Mouse (Mus musculus) hindbrain, embryonic 12.5 days (tissue): ENCODE results near the gene Add3. TPM values are rescaled to one million over a fixed set of nuclear protein-coding genes. Genes with fewer than 3 reads are reported as not detected.

Source experiments
- ATAC-seq: fragments of 200-750 bp; cut with Nextera tagmentation; 2 replicates; pipeline ENCODE4 v1.8.0; 2017; ENCODE audit warnings: moderate TSS enrichment; ENCODE audit not compliant: low FRiP score
- H3K27ac ChIP-seq: fragments of 300-500 bp; sonication (generic); 2 replicates; pipeline ENCODE4 v1.5.1; 2016; ENCODE audit warnings: mild to moderate bottlenecking
- H3K27me3 ChIP-seq: fragments of 300-500 bp; sonication (generic); 2 replicates; pipeline ENCODE4 v1.6.1; 2016; ENCODE audit warnings: mild to moderate bottlenecking
- H3K36me3 ChIP-seq: fragments of 300-500 bp; sonication (generic); 2 replicates; pipeline ENCODE4 v1.6.1; 2016; ENCODE audit warnings: mild to moderate bottlenecking
- H3K4me1 ChIP-seq: fragments of 300-500 bp; sonication (generic); 2 replicates; pipeline ENCODE4 v1.6.1; 2016
- H3K4me2 ChIP-seq: fragments of 300-500 bp; sonication (generic); replicated peaks from 2 replicates; pipeline ENCODE4 v1.6.1; 2016; ENCODE audit warnings: mild to moderate bottlenecking
- H3K4me3 ChIP-seq: fragments of 300-500 bp; sonication (generic); 2 replicates; pipeline ENCODE4 v1.5.1; 2016; ENCODE audit warnings: mild to moderate bottlenecking
- H3K9ac ChIP-seq: fragments of 300-500 bp; sonication (generic); 2 replicates; pipeline ENCODE4 v1.6.1; 2016; ENCODE audit warnings: mild to moderate bottlenecking, moderate library complexity
- H3K9me3 ChIP-seq: fragments of 300-500 bp; sonication (generic); replicated peaks from 2 replicates; pipeline ENCODE4 v1.6.1; 2016; ENCODE audit warnings: mild to moderate bottlenecking
- WGBS: fragments of 180-500 bp; shearing (Covaris S2); methylation state at CpG from one replicate; pipeline ENCODE4 v1.1.7; 2016; 5-methylcytosine and 5-hydroxymethylcytosine counted together
- polyA plus RNA-seq: library from polyadenylated mRNA; unstranded; fragments of >200 nt; fragmentation: Nextera tagmentation; extraction: Ambion mirVana; gene quantifications from 2 replicates; pipeline ENCODE4 v1.2.1, GENCODE M21; 2016

Gene Add3
- polyA plus RNA-seq, 1 experiment from 2014 or later, result 55.5 TPM

DNA sequence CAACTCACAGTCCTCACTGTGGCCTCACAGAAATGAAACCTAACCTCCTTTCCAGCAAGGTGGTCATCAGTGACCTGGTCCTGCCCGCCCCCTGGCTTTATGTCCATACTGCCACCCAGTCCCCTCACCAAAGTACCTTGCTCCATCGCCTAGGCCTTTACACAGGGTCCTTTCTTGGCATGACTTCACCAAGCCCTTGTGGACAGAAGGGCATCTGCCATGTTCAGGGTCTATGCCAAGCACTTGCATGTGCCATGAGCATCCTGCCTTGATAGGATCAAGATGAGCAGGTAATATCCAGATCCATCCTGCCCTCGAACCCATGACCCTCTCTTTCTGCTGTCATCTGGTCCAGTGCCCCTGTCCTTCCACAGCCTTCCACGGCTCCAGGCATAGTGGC, 120.6 kb downstream of the Add3 start:
- Histone ChIP-seq H3K27ac (no peak overlapping the region), H3K27me3 (no peaks in the 10 kb centered on the region), H3K4me2 (no peak overlapping the region), H3K4me1 (peaks cover 13% of the 10 kb centered on the region; the same call in 1 of the 2 replicates), H3K9ac (no peak overlapping the region), H3K4me3 (no peak overlapping the region), H3K36me3 (no peaks in the 10 kb centered on the region), H3K9me3 (0 out of 2 replicates have a peak, but pooled peaks cover 3% of the 10 kb centered on the region)
- ATAC-seq, result no peak
- 85% methylated on average over 4 of the region's 4 CpGs for WGBS

DNA sequence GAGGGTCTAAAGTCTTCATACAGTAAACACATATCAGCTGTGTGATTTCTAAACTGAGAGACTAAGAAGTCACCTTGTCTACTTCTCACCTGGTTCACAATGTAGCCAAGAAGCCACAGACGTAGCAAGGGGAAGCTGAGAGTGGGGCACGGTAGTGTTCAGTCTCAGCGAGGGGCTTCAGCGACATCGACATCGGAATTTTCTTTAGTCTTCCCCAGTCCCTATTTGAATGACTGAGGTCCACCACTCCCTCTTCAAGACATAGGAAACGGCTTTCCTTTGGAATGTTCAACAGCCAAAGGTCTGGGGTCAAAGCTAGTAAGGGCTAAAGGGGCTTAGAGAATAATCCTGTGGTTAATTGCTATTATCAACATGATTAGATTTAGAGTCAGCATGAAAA, 121.8 kb downstream of the Add3 start:
- Histone ChIP-seq H3K36me3 (no peaks in the 10 kb centered on the region), H3K27ac (no peak overlapping the region), H3K4me3 (no peak overlapping the region), H3K9me3 (no peaks in the 10 kb centered on the region), H3K9ac (no peak overlapping the region), H3K27me3 (no peaks in the 10 kb centered on the region), H3K4me2 (no peak overlapping the region), H3K4me1 (peaks cover 13% of the 10 kb centered on the region; the same call in 1 of the 2 replicates)
- 84% methylated on average over 7 of the region's 7 CpGs for WGBS
- no peak for ATAC-seq

DNA sequence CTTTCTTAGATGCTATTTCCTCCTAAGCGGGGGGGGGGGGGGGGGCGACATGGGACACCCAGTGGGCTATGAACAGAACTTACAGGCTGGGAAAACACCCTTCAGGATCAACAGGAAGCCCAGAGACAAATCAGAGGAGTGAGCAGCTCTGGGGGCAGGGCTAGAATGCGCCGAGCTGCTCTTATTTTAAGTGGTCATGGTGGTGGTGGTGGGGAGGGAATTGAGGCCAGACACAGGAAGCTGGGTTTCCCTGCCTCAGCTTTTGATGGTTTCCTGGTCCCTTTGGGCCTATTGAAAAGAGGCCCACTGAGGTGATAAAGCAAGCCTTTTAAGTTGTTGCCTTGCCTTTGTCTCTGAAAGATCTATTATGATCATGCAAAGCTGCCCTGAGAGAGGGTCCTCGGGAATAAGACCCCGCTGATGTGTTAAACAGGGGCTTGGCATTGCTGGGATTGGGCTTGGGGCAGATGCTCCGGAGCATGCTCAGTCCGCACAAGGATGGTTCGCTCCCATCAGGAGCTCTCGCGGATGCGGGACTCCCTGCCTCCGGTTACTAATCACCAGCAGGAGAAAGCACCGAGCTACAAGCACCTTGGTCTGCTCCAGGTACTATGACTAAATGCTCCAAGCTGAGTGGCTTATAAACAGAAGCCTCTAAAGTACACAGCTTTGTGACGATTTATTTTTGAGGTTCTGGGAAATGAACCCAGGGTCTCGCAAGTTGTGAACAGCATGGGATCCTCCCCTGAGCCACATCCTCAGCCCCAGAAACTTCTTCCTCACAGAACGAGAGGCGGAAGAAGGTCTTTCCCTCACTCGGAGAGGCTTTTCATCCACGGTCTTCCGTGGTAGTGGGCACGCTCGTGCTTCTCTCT, 123.9 kb downstream of the Add3 start:
- no peak overlapping the region for H3K9ac ChIP-seq
- no peak for ATAC-seq
- WGBS, result 32% methylated on average over 22 of the region's 23 CpGs
- no peaks in the 10 kb centered on the region for H3K9me3 ChIP-seq
- H3K4me3 ChIP-seq, result no peak overlapping the region
- H3K4me2 ChIP-seq, result peak overlapping the region; percentile 20; the same call in 1 of the 2 replicates
- no peaks in the 10 kb centered on the region for H3K27me3 ChIP-seq
- no peak overlapping the region for H3K27ac ChIP-seq
- no peaks in the 10 kb centered on the region for H3K36me3 ChIP-seq
- peaks cover 13% of the 10 kb centered on the region; the same call in 1 of the 2 replicates for H3K4me1 ChIP-seq

DNA sequence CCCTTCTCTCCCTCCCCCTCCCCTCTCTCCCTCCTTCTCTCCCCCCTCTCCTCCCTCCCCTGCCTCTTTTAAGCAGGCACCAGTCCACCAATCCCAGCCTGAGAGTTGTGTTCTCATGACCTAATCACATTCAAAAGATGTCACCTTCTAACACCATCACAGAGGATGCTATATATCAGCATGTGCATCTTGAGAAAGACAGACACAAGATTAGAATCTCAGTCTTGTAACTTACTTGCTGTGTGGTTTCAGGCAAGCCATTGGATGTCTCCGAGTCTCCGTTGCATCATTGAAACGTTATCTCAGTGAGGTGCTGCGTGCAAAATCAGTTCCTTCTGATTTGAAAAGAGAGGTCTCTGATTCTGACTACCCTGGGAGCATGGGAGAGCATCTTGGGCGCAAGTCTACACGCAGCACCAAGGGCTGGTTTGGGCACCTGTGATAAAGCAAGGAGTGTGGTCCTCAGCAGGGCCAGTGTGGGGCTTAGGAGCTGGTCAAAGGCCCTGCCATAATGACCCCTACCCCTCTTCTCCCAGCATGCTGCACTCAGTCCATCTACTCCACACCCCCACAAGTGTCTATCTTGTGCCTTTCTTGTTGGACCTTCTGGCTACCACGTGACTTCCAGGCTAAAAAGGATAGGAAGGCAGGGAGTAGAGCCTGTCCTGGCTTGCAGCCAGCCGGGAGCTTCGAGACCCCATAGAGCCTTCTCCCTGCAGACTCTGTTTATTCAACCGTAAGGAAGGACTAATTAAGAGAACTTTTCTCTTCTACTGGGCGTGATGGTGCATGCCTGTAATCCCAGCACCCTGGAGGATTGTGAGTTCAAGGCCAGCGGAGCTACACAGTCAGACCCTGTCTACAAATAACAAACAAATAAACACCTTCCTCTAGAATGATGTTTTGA, 124.8 kb downstream of the Add3 start:
- peak; percentile 49; the same call in 1 of the 2 replicates for ATAC-seq
- no peak overlapping the region for H3K4me3 ChIP-seq
- H3K4me2 ChIP-seq, result no peak overlapping the region
- no peaks in the 10 kb centered on the region for H3K36me3 ChIP-seq
- peaks cover 9% of the 10 kb centered on the region; the same call in 1 of the 2 replicates for H3K4me1 ChIP-seq
- 53% methylated on average over 12 of the region's 12 CpGs for WGBS
- no peak overlapping the region for H3K9ac ChIP-seq
- H3K27me3 ChIP-seq, result no peaks in the 10 kb centered on the region
- H3K27ac ChIP-seq, result no peak overlapping the region
- H3K9me3 ChIP-seq, result no peaks in the 10 kb centered on the region

DNA sequence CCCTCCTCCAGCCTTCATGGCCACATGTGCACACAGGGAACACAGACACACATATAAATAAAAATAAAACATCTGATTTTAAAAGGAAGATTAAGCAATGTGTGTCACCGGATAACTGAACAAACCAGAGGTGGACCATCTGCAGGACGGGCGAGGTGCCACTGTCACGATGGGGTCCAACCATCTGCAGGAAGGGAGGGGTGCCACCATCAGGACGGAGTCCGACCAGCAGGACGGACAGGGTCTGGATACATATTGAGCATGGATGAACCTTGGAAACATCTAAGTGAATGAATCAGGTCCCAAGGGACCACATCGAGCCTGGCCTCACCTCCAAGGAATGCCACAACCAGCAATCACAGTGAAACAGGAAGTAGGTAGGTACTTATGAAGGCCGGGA, 127.1 kb downstream of the Add3 start:
- WGBS, result 94% methylated on average over 9 of the region's 9 CpGs
- Histone ChIP-seq H3K9ac (no peak overlapping the region), H3K36me3 (no peaks in the 10 kb centered on the region), H3K4me1 (peaks cover 9% of the 10 kb centered on the region; the same call in 1 of the 2 replicates), H3K27me3 (no peaks in the 10 kb centered on the region), H3K4me2 (no peak overlapping the region), H3K27ac (no peak overlapping the region), H3K4me3 (no peak overlapping the region), H3K9me3 (no peaks in the 10 kb centered on the region)
- no peak for ATAC-seq

DNA sequence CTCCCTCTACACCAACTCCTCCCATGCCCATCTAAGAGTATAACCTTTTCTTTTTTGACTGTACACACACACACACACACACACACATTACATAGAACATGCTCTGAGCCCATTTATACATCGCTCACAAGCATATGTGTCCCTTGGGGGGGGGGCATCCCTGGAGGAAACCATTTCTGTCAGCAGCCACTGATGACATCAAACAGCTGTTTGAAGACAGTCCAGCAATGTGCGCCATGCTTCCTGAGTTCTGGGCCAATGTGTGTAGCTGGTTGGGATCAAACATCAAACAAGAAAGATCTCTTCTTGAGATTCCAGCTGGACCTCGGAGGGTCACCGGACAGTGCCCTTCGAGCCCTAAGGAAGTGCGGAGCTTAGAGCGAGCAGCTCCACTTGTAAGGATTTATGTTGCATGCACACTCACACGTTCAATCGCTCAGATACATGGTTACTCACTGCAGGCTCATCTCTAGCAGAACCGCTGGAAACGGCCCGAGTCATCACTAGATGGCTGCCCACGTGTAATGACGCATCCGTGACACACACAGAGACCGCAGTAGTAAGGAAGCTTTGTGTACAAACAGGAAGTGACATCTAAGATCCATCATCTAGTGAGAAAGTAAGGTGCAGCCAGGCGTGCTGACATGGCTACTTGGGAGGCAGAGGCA, 132.9 kb downstream of the Add3 start:
- H3K36me3 ChIP-seq, result no peaks in the 10 kb centered on the region
- no peaks in the 10 kb centered on the region for H3K27me3 ChIP-seq
- no peak overlapping the region for H3K9ac ChIP-seq
- H3K27ac ChIP-seq, result no peak overlapping the region
- 91% methylated on average over 17 of the region's 17 CpGs for WGBS
- no peak for ATAC-seq
- H3K4me2 ChIP-seq, result no peak overlapping the region
- H3K9me3 ChIP-seq, result no peaks in the 10 kb centered on the region
- peaks cover 4% of the 10 kb centered on the region; the same call in 1 of the 2 replicates for H3K4me1 ChIP-seq
- H3K4me3 ChIP-seq, result no peak overlapping the region

DNA sequence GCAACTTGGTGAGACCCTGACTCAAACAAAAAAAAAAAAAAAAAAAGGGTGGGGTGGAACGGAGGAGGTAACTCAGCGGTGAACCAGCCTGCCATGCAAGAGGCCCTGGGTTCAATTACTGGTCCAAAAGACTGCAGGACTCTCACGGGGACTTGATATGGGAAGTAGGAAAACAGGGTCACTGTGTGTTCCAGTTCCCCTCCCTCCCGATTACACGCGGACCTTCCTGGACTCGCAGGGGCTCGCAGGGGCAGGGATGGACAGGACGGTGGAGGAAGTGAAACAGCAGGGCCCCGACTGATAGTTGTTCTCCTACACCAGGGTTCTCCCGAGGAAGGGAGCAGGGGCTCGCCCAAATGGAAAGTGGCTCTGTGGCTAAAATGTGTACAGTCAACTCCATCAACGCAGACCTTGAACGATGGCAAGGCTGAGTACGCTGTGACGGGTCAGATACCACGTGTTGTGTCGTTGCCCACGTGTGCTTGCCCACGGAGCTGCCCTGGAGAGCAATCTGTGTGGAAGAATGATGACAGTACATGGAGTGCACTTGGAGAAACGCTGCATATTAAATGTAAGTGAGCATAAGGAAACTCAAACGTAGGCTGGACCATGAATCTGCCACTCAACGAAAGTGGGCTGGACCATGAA, 133.7 kb downstream of the Add3 start:
- no peaks in the 10 kb centered on the region for H3K36me3 ChIP-seq

DNA sequence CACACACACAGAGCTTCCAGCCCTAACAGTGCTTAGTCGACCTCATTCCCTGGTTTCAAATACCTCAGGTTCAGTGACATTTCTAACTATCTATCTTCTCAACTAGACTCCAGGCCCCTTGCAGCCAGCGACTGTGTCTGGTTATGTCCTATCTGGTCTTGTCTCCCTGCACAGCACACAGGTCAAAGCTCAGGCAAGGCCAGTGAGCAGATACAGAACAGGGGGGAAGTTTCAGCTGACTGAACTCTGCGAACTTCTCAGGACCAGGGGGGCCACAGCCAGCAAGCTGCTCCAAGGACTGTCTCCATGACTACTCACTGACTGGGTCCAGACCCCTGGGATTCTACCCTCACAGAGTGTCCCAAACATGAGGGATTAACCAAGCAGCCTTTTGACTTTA, 135.0 kb downstream of the Add3 start:
- 45% methylated on average over 3 of the region's 3 CpGs for WGBS
- Histone ChIP-seq H3K9me3 (no peaks in the 10 kb centered on the region), H3K4me3 (no peak overlapping the region), H3K9ac (no peak overlapping the region), H3K4me1 (peaks cover 4% of the 10 kb centered on the region; the same call in 1 of the 2 replicates), H3K27ac (no peak overlapping the region), H3K27me3 (no peaks in the 10 kb centered on the region), H3K4me2 (no peak overlapping the region), H3K36me3 (no peaks in the 10 kb centered on the region)
- ATAC-seq, result no peak

More for the DNA sequence above, 133.7 kb downstream of the Add3 start:
- H3K4me1 ChIP-seq, result peaks cover 4% of the 10 kb centered on the region; the same call in 1 of the 2 replicates
- no peak overlapping the region for H3K4me3 ChIP-seq
- no peaks in the 10 kb centered on the region for H3K27me3 ChIP-seq
- no peaks in the 10 kb centered on the region for H3K9me3 ChIP-seq
- 88% methylated on average over 23 of the region's 23 CpGs for WGBS
- no peak overlapping the region for H3K9ac ChIP-seq
- H3K4me2 ChIP-seq, result no peak overlapping the region
- no peak overlapping the region for H3K27ac ChIP-seq
- no peak for ATAC-seq

DNA sequence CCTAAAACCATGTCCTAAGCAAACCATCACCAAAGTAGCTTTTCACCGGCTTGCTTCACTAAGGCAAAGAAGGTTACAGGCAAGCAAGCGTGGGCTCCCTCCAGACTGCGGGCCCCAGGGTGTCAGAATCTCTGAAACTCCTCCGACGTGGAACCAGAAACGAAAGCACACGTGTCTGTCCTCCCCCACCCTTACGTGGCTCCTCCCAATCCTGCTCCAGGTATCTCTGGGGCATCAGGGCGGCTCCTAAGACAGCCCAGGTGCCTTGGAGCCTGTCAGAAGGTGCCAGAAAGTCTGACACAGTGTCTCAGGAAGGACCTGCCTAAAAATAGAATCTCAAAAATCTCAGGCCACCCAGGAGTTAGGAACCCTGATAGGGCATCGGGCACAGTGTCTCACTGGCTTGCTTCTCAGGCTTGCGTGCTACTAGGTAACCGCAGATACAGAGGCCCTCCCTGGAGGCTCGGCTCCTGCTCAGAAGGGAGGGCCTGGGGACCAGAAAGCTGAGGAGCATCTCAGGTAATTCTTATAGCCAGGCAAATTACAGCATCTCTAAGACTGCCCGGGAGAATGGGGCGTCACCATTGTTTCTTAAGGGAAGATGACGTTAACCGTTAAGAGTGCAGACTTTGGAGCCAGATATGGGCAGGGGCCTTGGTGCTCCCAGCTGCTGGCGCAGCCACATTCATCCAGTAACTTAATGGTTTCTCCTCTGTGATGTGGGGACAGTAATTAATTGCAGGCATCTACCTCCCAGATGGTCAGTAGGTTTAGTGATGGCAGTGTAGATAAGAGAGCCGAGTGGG, 136.9 kb downstream of the Add3 start:
- WGBS, result 74% methylated on average over 19 of the region's 19 CpGs
- peaks cover 6% of the 10 kb centered on the region for H3K4me1 ChIP-seq
- no peak overlapping the region for H3K4me2 ChIP-seq
- H3K36me3 ChIP-seq, result no peaks in the 10 kb centered on the region
- H3K27ac ChIP-seq, result 0 out of 2 replicates have a peak overlapping the region, but pooled peaks have one; percentile 3
- H3K9ac ChIP-seq, result no peak overlapping the region
- H3K9me3 ChIP-seq, result no peaks in the 10 kb centered on the region
- ATAC-seq, result no peak
- H3K4me3 ChIP-seq, result no peak overlapping the region
- H3K27me3 ChIP-seq, result peaks cover 2% of the 10 kb centered on the region; the same call in 1 of the 2 replicates

DNA sequence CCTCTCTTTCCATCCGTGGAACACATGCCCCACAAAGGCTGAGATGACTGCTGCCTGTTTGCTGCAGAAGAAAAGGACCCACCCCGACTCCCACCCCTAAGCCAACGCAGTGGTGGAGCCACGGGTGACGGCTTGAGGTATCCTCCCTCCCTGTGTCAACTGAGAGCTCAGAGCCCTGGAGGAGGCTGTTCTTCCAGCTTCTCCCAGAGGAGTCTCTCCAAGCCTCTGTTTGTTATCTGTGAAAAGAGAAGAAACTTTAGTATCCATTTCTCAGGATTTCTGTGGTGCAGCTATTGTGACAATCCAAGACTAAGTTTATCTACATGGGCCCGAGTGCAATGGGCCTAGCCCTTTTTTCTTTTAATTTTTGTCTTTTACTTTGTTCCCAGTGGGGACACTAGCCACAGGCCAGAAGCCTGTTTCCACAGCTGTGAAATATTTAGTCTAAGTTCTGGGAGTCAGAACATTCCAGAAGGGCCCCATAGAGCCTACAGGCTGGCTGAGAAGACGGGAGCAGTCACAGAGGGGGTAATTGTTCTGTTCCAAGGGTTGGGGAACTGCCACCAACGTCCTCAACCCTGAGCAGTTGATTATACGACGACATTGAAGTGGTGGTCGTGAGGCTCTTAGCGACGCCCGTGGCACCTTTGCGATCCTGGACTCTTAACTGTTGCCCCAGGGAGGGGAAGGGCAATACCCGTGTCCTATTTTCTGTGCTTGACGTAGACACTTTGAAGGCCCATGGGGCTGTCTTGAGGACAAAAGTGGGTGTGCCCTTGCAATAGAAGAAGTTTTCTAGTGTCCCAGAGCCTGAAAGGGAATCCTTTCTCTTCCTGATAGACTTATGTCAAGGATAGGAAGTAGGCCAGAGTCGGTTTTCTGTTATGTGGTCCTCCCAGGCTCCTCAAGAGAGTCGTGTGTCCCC, 138.5 kb downstream of the Add3 start:
- Histone ChIP-seq H3K9me3 (no peaks in the 10 kb centered on the region), H3K27ac (0 out of 2 replicates have a peak overlapping the region, but pooled peaks have one; percentile 24), H3K4me2 (no peak overlapping the region), H3K4me3 (no peak overlapping the region), H3K4me1 (peaks cover 11% of the 10 kb centered on the region), H3K9ac (no peak overlapping the region), H3K36me3 (no peaks in the 10 kb centered on the region), H3K27me3 (peaks cover 2% of the 10 kb centered on the region; the same call in 1 of the 2 replicates)
- no peak for ATAC-seq
- WGBS, result 62% methylated on average over 19 of the region's 19 CpGs
